ENCODE assay signal across 13 mouse cellular contexts in genomic region chr12:86059341-86059740, GRCm38 (mm10). TPM values are rescaled to one million over a fixed set of nuclear protein-coding genes. Genes with fewer than 3 reads are reported as not detected.
"Had no signal": no experiment of that assay in that cellular context is flagged by ENCODE, and none has a peak within 500 bp of the region (broad histone marks: within the 10 kb centered on the region; RNA-seq: fewer than 3 reads in every experiment).

No protein-coding gene starts in this region.

- H3K4me1 ChIP-seq: midbrain, embryonic 15.5 days; neural tube, embryonic 12.5 days had no signal

- H3K4me2 ChIP-seq: liver, embryonic 13.5 days; midbrain, embryonic 15.5 days; neural tube, embryonic 12.5 days had no signal

- H3K27me3 ChIP-seq: liver, embryonic 13.5 days; midbrain, embryonic 15.5 days; neural tube, embryonic 12.5 days had no signal

- H3K36me3 ChIP-seq: liver, embryonic 13.5 days; midbrain, embryonic 15.5 days had no signal

- H3K27ac ChIP-seq: left cerebral cortex, adult 2 months; limb, embryonic 10.5 days; liver, embryonic 13.5 days; midbrain, embryonic 15.5 days; neural tube, embryonic 12.5 days; stomach, postnatal 0 days had no signal

- H3K4me3 ChIP-seq: left cerebral cortex, adult 2 months; limb, embryonic 10.5 days; liver, embryonic 13.5 days; midbrain, embryonic 15.5 days; neural tube, embryonic 12.5 days had no signal

- H3K9me3 ChIP-seq: limb, embryonic 10.5 days; liver, embryonic 13.5 days; midbrain, embryonic 15.5 days; neural tube, embryonic 12.5 days had no signal

- H3K9ac ChIP-seq: liver, embryonic 13.5 days; liver, postnatal 0 days; midbrain, embryonic 15.5 days; neural tube, embryonic 12.5 days had no signal

- DNase-seq: kidney, adult 8-10 months; kidney, postnatal 25 days; liver, embryonic 13.5 days; liver, postnatal 0 days; thymus, postnatal 4 days had no signal

- ATAC-seq: liver, postnatal 0 days; midbrain, embryonic 15.5 days had no signal

RNA-seq across cellular contexts. Expression of gene Tgfb3, which starts 19.5 kb away (rescaled TPM):
- total RNA-seq: megakaryocyte progenitor cell, adult 5-6 weeks had no signal

RNA-seq across cellular contexts. Expression of gene Ift43, which starts 23.0 kb away (rescaled TPM):
- total RNA-seq: monocyte, adult 5-6 weeks; neutrophil, adult 5-6 weeks had no signal
